Mouse (Mus musculus): ENCODE data around the gene Tuba4a.
A peak's percentile ranks its signal among the peaks of the same experiment; 100 is the strongest.

Tuba4a gene

GRCm38 (mm10) chr1:75168472-75169464, 50.9 kb downstream of the Tuba4a start, which contains the start of gene Zfand2b:
Zfand2b (plus strand) TSS chr1:75168646.
- peak; percentile 97 for DNase-seq (ENCODE audit: extremely low read depth, insufficient read length, low spot score)

GRCm38 (mm10) chr1:75168093-75168471, 51.6 kb downstream of the Tuba4a start:
- DNase-seq (ENCODE audit: extremely low read depth, insufficient read length, low spot score), result no peak

All from 3134 (cell line).